Mouse (Mus musculus): ENCODE results near the gene Eepd1.

DNA sequence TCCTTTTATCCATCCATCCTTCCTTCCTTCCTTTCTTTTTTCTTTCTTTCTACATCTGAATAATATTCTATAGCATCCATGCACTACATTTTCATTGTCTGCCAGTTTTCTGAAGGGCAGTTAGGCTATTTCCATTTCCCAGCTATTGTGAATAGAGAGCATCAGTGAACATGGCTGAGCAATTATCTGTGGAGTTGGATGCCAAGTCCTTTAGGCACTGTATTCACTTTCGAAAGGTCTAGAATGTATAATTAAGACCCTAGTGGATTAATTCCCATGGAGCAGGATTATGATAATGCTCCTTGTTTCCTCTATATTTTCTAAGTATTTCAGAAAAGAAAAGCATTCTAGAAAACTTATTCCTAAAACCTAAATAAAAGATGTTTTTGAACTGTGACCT, 50.3 kb downstream of the Eepd1 start:
- no peak for TF ChIP-seq CTCF (IDR thresholded peaks at IDR 0.05; ENCODE audit: low read depth)
- TF ChIP-seq EP300 (IDR thresholded peaks at IDR 0.05; ENCODE audit: low read depth) = no peak
